Mouse (Mus musculus): ENCODE measurements around the gene Armc8. TPM values are rescaled to one million over a fixed set of nuclear protein-coding genes. Genes with fewer than 3 reads are reported as not detected.
"Not testable (repeated sequence)": the region's sequence is repeated elsewhere in the genome, so short reads cannot be mapped to it uniquely, and the experiment has no call there.

Armc8 gene
- 10 to 100 TPM; 53.1 to 56.7 TPM for total RNA-seq (2021)

GRCm38 (mm10) chr9:99568347-99569070 lies at the start of gene Armc8:
Gene Armc8 (minus strand): TSS chr9:99568899.
- peak; percentile 91 to 92 for DNase-seq

GRCm38 (mm10) chr9:99612202-99612601 lies 43.5 kb upstream of the Armc8 start, which contains the start of gene A4gnt:
Gene A4gnt (plus strand): TSS chr9:99612502.
- DNase-seq = no peak

GRCm38 (mm10) chr9:99603566-99603965 lies 34.9 kb upstream of the Armc8 start:
- no peak for DNase-seq

- not testable (repeated sequence) for DNase-seq
These were observed 30.4 kb upstream of the Armc8 start for GRCm38 (mm10) chr9:99599127-99599526.

- no peak for DNase-seq
These were observed 22.4 kb upstream of the Armc8 start for GRCm38 (mm10) chr9:99591144-99591543.

GRCm38 (mm10) chr9:99587505-99588202 lies 19.0 kb upstream of the Armc8 start:
- DNase-seq = peak; percentile 33 to 50

GRCm38 (mm10) chr9:99580655-99581054 lies 12.0 kb upstream of the Armc8 start:
- no peak for DNase-seq

- peak; percentile 86 to 91 for DNase-seq
These were observed 7.2 kb upstream of the Armc8 start, which contains the start of gene Dbr1 for GRCm38 (mm10) chr9:99575677-99576480. Gene Dbr1 (plus strand): TSS chr9:99575799.

- DNase-seq = no peak
These were observed 335 bp upstream of the Armc8 start for GRCm38 (mm10) chr9:99569071-99569397.

GRCm38 (mm10) chr9:99568023-99568346 lies 714 bp downstream of the Armc8 start:
- no peak for DNase-seq

- no peak for DNase-seq
These were observed 5.0 kb downstream of the Armc8 start for GRCm38 (mm10) chr9:99563714-99564113.

GRCm38 (mm10) chr9:99560389-99560788 lies 8.3 kb downstream of the Armc8 start:
- DNase-seq = no peak

- no peak for DNase-seq
These were observed 9.2 kb downstream of the Armc8 start for GRCm38 (mm10) chr9:99559557-99559904.

GRCm38 (mm10) chr9:99558824-99559556 lies 9.7 kb downstream of the Armc8 start:
- DNase-seq = no peak

- DNase-seq = no peak
These were observed 11.0 kb downstream of the Armc8 start for GRCm38 (mm10) chr9:99557580-99558300.

GRCm38 (mm10) chr9:99555253-99555652 lies 13.4 kb downstream of the Armc8 start:
- no peak for DNase-seq

GRCm38 (mm10) chr9:99554052-99554451 lies 14.6 kb downstream of the Armc8 start:
- DNase-seq = no peak

- DNase-seq = no peak
These were observed 15.7 kb downstream of the Armc8 start for GRCm38 (mm10) chr9:99553049-99553448.

GRCm38 (mm10) chr9:99552068-99552467 lies 16.6 kb downstream of the Armc8 start:
- DNase-seq = no peak

GRCm38 (mm10) chr9:99546259-99546658 lies 22.4 kb downstream of the Armc8 start:
- DNase-seq = no peak

GRCm38 (mm10) chr9:99531865-99532264 lies 36.8 kb downstream of the Armc8 start:
- DNase-seq = no peak

GRCm38 (mm10) chr9:99505875-99506274 lies 62.8 kb downstream of the Armc8 start:
- DNase-seq = no peak
